Mouse (Mus musculus): ENCODE data around the gene Ifit2.

DNA sequence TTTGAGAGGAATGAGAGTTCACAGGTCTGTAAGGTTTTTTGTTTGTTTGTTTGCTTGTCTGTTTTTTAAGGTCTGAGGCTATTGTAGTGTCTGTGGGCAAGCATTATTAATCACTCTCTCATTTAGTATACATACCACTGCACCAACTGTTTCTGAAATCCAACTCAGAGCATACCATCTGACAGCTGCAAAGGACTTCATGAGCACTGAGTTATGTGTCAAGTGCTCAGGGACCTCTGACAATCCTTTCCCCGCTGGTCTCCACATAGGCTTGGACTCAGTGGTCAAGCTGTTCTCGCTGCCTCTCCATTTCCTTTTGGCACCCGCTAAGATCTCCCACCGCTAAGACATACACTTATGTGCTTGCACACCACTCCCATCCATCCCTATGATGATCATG lies 4.3 kb upstream of the Ifit2 start:
- TF ChIP-seq CEBPB (IDR thresholded peaks at IDR 0.05; ENCODE audit: insufficient read depth, poor library complexity, severe bottlenecking) (no peak), MYOD1 (IDR thresholded peaks at IDR 0.05; ENCODE audit: control insufficient read depth in 1 of 3, insufficient read length in 2 of 3, low read depth in 2 of 3) (peak in 2 of 3 experiments; percentile 39 to 56), E2F4 (IDR thresholded peaks at IDR 0.05; ENCODE audit: insufficient read depth) (no peak), POLR2AphosphoS2 (IDR thresholded peaks at IDR 0.05; ENCODE audit: insufficient read length, low read depth) (no peak)

All from myocyte (in vitro differentiated cells).